Mouse (Mus musculus) left cerebral cortex, postnatal 14 days (tissue): ENCODE data around the gene Cxcl5. TPM values are rescaled to one million over a fixed set of nuclear protein-coding genes. Genes with fewer than 3 reads are reported as not detected.

ENCODE experiments used
- DNase-seq, 2 experiments: peaks; one replicate each; pipeline ENCODE4 v3.0.0; 2021 to 2022; ENCODE audit warnings: low spot score in 2 of 2, mixed read lengths in 1 of 2
- intact Hi-C: fragments of 180-260 bp; cut with DNase I; formaldehyde crosslinking; loops from one replicate; pipeline ENCODE4 v1.15.1; 2025
- long read RNA-seq, 2 experiments: library from polyadenylated mRNA; stranded (forward); transcript quantifications; one replicate each; pipeline ENCODE4 v2.0.0; 2021
- total RNA-seq, 2 experiments: library from RNA; stranded (reverse); gene quantifications; 2 replicates each; pipeline ENCODE4 v1.2.3; 2021

Cxcl5 gene
- under 1 TPM; 0.22 to 0.27 TPM for total RNA-seq
- long read RNA-seq, experiment 1: 0 reads
- long read RNA-seq, experiment 2: 0 reads

DNA sequence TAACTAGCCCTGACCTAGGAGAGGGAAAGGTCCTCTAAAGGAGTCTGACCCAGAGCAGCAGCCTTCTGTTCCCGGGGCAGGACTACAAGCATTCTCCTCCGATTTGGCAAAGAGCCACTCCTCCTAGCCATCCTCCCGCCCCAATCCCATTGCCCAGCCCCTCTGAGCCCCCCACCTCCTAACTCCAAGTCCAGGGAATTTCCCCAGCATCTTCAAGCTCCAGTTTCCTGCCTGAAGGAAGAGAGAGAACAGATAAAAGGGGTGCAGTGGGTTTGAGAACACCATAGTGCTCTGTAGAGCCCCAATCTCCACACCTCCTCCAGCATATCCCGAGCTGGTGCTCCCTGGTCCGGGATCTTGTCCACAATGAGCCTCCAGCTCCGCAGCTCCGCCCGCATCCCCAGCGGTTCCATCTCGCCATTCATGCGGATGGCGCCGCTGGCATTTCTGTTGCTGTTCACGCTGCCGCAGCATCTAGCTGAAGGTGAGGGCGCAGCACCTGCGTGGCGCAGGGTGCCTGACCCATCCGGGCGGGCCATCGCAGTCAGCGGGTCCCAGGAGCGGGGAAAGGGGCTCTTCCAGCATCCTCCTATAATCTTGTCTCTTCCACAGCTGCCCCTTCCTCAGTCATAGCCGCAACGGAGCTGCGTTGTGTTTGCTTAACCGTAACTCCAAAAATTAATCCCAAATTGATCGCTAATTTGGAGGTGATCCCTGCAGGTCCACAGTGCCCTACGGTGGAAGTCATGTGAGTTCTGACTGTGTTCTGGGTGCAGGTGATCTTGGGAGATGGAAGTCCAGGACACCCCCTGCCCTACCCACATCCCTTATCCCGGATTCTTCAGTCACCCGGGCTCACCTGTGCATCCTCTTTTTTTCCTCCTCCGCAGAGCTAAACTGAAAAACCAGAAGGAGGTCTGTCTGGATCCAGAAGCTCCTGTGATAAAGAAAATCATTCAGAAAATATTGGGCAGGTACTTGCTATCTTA lies at the start of gene Cxcl5:
Gene Cxcl5, plus strand, starts transcription at position 284 of the 989 bp plus-strand sequence.
- peak in 1 of 2 experiments; percentile 20 for DNase-seq
- intact Hi-C loops: no loop called here

DNA sequence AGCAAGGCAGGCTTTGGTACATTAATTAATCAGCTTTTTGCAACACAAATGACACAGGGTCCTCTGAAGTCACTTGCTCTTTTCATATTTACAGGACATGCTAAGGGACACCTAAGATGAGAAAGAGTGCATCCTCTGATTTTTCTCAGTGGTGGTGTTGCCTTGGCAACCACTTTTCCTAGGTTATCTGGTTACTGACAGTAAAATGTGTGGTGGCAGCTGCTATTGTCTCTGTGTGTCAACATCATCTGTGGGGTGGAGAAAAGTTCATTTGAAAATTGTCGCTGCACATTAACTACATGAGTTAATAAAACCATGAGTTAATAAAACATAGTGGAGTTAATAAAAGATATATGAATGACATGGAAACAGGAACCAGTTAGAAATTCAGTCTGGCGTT lies 47.8 kb upstream of the Cxcl5 start:
- intact Hi-C loops: no loop called here
- DNase-seq: no peak

DNA sequence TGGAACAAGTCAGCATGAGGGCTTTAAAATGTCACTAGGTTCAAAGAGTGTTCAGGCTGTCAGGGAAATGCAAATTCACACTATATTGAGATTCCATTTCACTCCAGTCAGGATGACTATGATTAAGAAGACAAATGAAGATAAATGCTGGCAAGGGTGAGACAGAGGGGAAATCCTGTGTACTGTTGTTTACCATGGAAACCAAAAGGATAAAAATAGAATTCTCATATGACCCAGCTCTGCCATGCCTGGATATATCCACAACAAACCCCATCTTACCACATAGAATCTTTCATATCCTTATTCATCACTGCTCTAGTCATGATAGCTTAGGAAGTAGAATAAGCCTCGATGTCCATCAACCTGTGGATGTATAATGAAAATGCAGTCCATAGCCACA lies 41.2 kb upstream of the Cxcl5 start:
- intact Hi-C loops: no loop called here
- no peak for DNase-seq

DNA sequence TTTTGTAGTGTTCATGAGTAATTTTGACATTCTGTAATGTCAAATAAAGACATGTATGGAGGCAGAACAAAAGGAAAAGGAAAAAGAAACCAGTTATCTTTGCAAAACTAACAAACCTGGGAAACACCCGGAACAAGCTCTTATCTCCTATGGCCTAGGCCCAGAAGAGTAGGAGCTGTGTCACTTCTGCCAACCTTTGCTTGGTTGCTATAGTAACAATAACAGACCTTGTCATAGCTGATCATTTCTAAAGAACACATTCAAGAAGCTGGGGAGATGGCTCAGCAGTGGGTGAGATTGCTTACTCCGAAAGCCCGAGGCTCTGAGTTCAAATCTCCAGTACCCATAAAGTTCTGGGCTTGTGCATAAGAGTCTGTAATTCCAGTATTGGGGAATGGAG lies 36.5 kb upstream of the Cxcl5 start:
- intact Hi-C loops: no loop called here
- DNase-seq: no peak

DNA sequence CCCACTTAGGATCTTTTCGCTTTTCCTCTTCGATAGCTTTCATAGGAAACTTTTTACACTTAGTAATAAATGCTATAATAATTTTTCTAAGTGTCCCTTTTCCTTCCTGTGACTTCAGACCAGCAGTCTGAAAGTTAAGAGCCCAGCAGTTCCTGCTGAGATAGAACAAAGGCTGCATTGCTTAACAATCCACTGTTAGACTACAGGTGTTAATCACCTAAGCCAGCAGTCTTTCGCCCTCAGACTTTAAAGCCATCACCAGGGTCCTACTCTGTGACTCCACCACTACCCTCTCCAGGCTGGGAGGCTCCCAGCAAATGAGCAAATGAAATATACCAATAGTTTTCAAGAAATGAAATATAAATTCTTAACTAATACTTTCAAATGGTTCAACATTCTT lies 30.9 kb upstream of the Cxcl5 start:
- intact Hi-C loops: no loop called here
- no peak for DNase-seq

DNA sequence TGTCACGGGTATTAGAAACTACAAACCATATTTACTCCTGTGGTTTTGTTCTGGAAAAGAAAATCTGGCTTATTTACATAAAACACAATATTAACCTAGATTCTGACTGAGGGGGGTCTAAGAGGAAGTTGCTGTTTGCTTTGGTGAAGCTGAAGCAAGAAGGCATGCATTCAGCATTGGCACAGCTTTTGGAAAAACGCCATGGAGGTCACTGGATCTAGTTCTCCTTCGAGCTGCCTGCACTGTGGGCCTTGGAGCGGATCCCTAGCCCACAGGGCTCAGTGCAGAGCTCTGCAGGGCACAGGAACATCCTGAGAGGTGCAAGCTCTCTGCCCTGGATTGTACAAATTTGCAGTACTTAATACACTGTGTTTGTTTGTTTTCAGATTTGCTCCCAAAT lies 27.7 kb upstream of the Cxcl5 start:
- no peak for DNase-seq
- intact Hi-C loops: no loop called here

DNA sequence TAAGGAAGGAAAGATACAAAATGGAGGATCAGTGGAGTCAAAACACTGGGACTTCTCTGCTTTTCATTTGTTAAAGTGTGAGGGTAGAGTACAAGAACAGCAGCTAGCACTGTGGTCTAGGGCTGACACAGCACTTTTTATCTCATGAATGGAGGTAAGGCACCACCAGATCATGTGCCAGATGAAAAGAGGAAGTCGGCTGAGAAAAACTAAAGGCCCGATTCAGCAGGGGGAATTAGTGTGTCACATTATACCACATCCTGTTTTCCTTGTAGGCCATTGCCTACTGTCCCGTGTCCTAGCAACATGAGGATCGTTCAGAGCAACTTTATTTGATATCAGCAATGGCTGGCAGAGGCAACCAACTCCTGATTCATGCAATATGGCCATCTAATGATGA lies 17.1 kb upstream of the Cxcl5 start:
- intact Hi-C loops: no loop called here
- DNase-seq: peak in 1 of 2 experiments; percentile 10

DNA sequence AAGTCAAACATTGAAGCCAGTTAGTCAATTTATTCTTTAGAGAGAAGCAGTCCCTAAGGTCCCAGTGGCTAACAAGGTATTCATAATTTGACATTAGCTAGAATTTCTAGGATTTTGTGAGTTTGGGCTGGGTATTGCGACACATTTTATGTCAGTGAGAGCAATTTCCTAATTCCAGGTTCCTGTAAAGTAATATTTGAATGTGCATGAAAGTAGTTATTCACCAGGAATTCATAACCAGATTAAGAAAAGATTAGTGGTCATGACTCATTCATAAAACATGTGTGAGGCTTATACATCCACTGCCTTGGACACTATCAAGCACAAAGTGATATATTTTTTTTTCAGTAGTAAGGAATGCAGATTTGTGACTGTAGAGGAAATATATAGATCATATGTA lies 5.2 kb upstream of the Cxcl5 start:
- intact Hi-C loops: no loop called here
- DNase-seq: no peak

DNA sequence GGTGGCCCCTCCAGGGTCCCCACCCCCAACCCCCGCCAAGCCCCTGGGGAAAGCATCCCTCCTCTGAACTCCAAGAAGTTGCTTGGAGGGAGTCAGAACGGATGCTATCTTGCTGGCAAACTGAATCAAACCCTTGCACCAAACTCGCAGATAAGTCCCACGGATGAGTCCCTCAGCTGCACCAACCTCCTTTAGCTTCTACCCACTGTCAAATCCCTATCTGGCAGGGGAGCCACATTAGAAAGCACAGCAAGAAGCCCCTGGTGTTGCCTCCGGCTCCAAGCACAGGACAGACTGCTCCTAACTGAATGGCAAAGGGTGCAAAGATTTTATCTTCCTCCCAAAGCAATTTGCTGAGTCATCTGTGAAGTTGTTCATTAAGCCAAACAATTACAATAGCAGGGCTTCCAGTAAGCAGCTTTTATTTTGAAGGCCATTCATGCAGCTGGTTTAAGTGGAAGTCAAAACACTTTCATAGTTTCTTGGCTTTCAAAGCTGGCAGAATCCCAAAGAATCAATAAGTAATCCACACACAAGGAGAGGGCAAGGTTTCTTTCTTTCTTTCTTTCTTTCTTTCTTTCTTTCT lies 1.0 kb upstream of the Cxcl5 start:
- intact Hi-C loops: no loop called here
- DNase-seq: no peak

DNA sequence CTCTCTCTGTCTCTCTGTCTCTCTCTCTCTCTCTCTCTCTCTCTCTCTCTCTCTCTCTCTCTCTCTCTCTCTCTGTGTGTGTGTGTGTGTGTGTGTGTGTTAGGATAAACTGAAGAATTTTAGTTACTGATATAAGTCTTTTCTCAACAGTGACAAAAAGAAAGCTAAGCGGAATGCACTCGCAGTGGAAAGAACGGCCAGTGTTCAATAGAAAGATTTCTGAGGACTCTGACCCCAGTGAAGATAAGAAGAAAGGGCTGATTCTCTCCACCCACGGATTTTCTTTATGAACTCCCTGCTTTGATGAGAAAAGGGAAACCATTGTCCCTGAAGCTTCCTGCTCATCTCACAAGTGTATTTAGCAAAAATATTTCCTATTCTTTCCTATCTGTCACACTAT lies 1.1 kb downstream of the Cxcl5 start:
- intact Hi-C loops: no loop called here
- DNase-seq: no peak

DNA sequence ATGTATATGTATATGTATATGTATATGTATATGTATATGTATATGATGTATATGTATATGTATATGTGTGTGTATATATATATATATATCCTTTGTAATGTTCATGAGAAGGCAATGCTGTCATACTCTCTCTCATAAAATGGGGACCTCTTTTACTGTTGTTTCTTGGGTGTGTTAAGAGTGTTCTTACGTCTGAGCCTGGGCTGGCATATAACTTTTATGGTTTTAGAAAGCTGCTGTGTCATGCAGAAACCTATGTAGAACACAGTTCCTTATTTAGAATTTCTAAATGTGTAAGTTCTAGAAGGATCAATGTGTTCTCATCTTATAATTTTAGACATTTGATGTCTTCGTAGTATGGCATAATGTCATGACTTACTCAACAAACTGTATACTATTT lies 1.7 kb downstream of the Cxcl5 start:
- no peak for DNase-seq
- intact Hi-C loops: no loop called here

DNA sequence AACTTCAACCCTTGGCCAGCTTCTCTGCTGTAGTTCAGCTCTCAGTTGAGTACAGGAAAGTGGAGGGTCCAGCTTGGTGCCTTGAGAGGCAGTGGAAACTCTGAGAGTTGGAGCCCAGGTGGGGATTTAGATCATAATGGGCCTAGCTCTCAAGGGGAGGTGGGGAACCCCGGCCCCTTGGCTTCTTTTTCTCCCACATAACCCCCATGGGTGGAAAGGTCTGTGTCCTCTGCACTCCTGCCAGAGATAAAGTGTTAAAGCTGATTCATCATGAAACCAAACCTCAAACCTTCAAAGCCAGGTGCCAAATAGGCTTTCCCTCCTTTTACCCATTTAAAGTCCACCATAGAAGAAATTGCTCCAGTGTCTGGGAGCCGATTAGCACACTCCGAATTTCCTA lies 2.7 kb downstream of the Cxcl5 start:
- no peak for DNase-seq
- intact Hi-C loops: no loop called here

DNA sequence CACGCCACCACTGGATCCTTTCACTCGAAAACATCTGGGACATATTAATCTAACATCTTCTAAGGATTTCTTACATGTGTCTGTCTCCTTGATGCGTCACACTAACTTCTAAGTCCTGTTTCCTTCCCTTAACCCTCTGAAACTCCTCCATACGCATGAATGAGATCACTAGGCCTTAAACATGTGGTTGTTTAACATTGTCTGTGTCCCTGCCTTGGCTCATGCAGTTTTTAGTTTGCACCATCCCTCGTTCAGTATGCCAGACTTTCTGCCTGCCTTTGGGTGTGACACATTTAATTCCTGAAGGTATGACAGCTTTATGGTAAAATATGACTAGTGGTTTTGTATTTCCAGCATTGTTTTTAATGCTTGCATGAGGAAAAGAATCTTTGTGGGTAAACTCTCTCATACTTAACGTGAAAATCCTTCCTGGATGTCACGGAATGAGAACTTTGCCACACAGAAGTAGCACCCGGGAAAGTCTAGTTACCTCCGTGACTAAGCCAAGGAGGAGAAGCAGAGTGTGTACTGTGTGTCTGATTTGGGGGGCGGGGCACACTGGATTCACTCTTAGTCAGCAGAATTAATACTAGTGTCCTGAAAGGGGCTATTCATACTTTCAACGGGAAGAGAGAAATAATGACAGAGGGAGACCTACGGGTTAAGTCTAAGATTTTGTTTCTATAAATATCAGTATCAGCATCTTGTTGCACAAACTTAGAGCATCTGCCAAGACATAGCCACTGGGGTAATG lies 4.9 kb downstream of the Cxcl5 start:
- no peak for DNase-seq
- intact Hi-C loops: no loop called here

DNA sequence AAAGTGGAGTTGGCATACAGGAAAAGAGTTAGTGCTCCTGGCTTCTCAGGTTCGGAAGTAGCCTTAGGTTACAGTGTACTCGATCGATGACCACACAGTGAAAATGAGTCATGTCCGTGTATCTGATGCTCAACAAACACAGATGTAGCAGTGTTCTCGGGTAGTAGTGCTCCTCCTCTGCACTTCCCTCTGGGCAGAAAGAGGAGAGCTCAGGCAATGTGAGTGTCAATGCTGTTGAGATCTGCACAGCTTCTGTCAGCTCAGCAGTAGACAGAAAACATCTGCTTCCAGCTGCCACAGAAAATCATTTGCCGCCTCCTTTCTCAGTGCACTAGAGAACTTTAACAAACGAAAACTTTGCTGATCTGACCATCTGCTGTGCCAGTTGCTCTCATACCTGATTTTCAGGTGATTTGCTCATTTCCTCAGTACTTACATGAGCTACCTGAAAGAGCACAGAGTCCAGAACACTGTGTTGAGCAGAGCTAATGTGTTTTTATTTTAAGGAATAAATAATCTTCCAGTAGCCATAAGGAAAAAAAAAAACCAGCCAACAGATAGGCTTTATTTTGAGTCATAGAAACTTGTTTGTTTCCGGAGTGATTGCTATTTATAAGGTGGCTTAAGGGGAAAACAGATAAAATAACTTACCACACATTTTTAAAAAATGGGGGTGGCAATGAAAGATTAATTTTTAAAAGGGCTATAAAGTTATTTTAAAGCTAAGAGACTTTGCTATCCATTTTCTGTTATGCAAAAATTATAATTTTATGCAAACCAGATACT lies 6.9 kb downstream of the Cxcl5 start:
- intact Hi-C loops: no loop called here
- DNase-seq: no peak

DNA sequence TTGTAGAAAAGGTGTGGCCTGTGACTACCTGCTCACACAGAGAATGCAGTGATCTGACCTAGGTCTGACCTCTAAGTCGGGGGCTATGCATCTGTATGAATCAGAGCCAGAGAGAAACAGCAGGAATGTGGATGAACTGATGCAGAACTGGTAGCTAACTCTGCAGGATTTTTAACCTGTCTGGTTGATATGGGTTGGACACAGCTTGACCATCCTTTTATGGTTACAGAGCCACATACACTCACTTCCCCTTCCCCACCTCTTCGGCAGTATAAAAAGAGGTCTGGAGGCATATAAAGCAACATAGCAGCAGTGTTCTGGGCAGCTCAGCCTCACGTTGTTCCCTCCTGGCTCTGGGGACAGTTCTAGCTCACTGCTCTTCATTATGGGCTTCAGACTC lies 9.1 kb downstream of the Cxcl5 start, which contains the start of gene Ppbp:
Gene Ppbp, plus strand, starts transcription at position 301 of the 400 bp plus-strand sequence.
- intact Hi-C loops: no loop called here
- DNase-seq: no peak

DNA sequence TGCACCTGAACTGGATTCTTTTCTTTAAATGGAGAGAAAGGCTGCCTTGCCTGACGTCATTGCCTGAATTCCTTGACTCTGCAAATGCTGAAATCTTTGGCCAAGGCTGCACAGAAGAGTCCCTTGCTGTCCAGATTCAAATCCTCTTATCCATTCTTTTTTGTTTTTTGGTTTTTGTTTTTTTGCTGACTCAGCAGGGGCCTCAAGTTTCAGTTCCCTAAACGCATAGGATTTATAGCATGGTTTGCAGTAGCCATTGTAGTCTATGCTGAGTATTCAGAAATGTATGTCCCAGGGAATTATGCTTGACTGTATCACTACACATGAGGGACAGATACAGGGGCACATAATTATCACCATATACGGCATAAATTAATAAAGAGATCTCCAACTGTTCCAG lies 12.2 kb downstream of the Cxcl5 start:
- DNase-seq: no peak
- intact Hi-C loops: no loop called here

DNA sequence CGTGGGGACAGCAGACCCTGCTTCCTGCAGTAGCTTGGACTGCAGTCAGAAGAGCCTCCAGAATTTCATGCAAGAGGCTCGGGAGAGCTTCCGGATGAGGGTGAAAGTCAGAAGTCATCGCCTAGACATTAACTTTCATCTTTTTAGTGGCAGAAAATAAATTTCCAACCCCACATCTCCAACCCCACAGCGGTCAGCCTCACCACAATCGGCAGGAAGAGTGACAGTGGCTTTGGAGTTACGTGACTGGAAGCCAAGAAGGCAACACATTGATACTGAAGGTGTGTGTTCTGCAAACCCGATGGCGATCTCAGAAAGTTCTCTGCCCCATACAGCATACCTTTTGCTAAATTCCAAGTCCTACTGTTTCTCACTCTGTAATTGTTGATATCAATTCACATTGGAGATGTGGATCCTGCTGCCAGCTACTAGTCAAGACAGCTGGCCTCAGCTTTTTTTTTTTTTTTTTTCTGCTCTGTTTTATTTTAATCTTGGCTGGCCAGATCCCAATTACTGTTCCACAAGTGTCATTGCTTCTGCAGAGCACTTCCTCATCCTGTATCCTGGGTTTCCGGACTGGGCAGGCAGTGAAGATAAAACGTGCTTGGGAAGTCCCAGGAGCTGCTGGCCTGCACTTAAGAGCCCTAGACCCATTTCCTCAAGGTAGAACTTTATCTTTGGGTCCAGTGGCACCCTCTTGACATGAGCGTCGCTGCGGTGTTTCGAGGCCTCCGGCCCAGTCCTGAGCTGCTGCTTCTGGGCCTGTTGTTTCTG lies 12.9 kb downstream of the Cxcl5 start, which contains the start of gene Pf4:
Gene Pf4, plus strand, starts transcription at position 556 of the 774 bp plus-strand sequence.
- intact Hi-C loops: no loop called here
- DNase-seq: peak in 1 of 2 experiments; percentile 15

DNA sequence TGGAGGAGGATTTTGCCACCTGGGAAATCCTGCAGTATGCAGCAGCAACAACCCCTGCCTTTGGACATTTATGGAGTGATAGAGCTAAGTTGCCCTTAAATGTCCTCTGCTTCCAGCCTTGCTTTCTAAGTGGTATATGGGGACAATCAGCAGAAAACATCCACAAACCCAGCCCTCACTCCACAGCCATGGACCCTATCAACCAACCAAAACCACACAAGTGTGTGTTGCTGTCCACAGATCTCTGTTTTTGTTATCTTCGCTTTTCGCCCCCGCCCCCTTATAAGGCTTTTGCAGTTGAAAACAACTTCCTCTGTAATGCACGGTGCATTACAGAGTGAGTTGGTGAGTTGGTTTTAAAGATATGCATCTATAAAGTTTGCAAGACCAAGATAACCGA lies 16.4 kb downstream of the Cxcl5 start:
- intact Hi-C loops: no loop called here

DNA sequence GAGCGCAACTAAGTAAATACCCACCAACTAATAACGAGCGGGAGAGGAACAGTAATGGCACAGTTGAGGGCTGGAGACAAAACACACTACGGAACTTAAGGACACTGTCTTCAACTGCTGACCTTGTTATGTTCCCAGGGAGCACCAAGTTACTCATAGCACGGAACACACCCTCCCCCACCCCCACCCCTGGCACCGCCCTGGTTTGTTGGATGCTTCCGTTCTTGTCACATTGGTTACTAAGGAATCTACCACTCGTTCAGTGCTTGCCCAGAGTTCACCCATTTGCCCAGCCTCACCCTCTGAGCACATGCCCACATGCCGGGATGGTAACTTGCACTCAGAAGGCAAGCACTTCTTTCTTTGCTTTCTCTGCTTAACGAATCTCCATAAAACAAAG lies 18.5 kb downstream of the Cxcl5 start:
- DNase-seq: no peak
- intact Hi-C loops: no loop called here

More for the DNA sequence above, 16.4 kb downstream of the Cxcl5 start:
- no peak for DNase-seq
